ENCODE assay signal across 8 mouse cellular contexts in genomic region chr10:41518508-41518980, GRCm38 (mm10). TPM values are rescaled to one million over a fixed set of nuclear protein-coding genes. Genes with fewer than 3 reads are reported as not detected.
DNase-seq lines count a peak whose midpoint lies in the region; ATAC-seq lines count a peak whose summit lies in the region.

No protein-coding gene starts in this region.

- peak overlapping the region; percentile 93 for H3K9ac ChIP-seq in forebrain, embryonic 16.5 days (replicated peaks; ENCODE audit: low read depth, low read length)
- peak overlapping the region; percentile 87 for H3K9ac ChIP-seq in hindbrain, embryonic 14.5 days

- H3K4me3 ChIP-seq in forebrain, embryonic 16.5 days (replicated peaks; ENCODE audit: low read length): peak overlapping the region; percentile 94
- peak overlapping the region; percentile 94 for H3K4me3 ChIP-seq in hindbrain, embryonic 14.5 days (replicated peaks; ENCODE audit: low read length)

- H3K36me3 ChIP-seq in forebrain, embryonic 16.5 days (ENCODE audit: control insufficient read depth, insufficient read depth): no peaks in the 10 kb centered on the region
- peaks cover 5% of the 10 kb centered on the region; the same call in 1 of the 2 replicates for H3K36me3 ChIP-seq in hindbrain, embryonic 14.5 days (replicated peaks; ENCODE audit: control insufficient read depth, insufficient read depth)

- 0% methylated on average over 23 of the region's 23 CpGs for WGBS in forebrain, embryonic 16.5 days
- WGBS in hindbrain, embryonic 14.5 days: under 1% methylated on average over 23 of the region's 23 CpGs

- no peaks in the 10 kb centered on the region for H3K9me3 ChIP-seq in forebrain, embryonic 16.5 days (ENCODE audit: control insufficient read depth, low read length)
- no peaks in the 10 kb centered on the region for H3K9me3 ChIP-seq in hindbrain, embryonic 14.5 days (ENCODE audit: control insufficient read depth, low read length)

- peak overlapping the region; percentile 94 for H3K4me2 ChIP-seq in forebrain, embryonic 16.5 days (ENCODE audit: low read length)
- H3K4me2 ChIP-seq in hindbrain, embryonic 14.5 days (replicated peaks): peak overlapping the region; percentile 81

- peaks cover 18% of the 10 kb centered on the region for H3K4me1 ChIP-seq in forebrain, embryonic 16.5 days (replicated peaks; ENCODE audit: control insufficient read depth, insufficient read depth, low read length)
- H3K4me1 ChIP-seq in hindbrain, embryonic 14.5 days (replicated peaks; ENCODE audit: control insufficient read depth, insufficient read depth, low read length): peaks cover 19% of the 10 kb centered on the region

- DNase-seq in NIH3T3 (ENCODE audit: low read depth): peak; percentile 88
- DNase-seq in cerebellum, adult 11 months: peak; percentile 66
- DNase-seq in hindbrain, embryonic 14.5 days (ENCODE audit: low spot score): peak; percentile 70
- DNase-seq in layer of hippocampus, postnatal 14 days (ENCODE audit: low spot score in 2 of 2): peak; percentile 74 to 76
- DNase-seq in lung, postnatal 14 days: peak; percentile 69
- peak; percentile 62 for DNase-seq in retina, adult 2 months (ENCODE audit: low read depth, low spot score)
- DNase-seq in urinary bladder, postnatal 25 days (ENCODE audit: low spot score): peak; percentile 50

- H3K27ac ChIP-seq in forebrain, embryonic 16.5 days (ENCODE audit: low read length): peak overlapping the region; percentile 97
- peak overlapping the region; percentile 98 for H3K27ac ChIP-seq in hindbrain, embryonic 14.5 days

- H3K27me3 ChIP-seq in forebrain, embryonic 16.5 days (replicated peaks; ENCODE audit: control insufficient read depth, insufficient read depth, low read length): no peaks in the 10 kb centered on the region
- no peaks in the 10 kb centered on the region for H3K27me3 ChIP-seq in hindbrain, embryonic 14.5 days (ENCODE audit: control insufficient read depth, insufficient read depth, low read length)

- peak; percentile 52 for ATAC-seq in forebrain, embryonic 16.5 days
- ATAC-seq in hindbrain, embryonic 14.5 days (ENCODE audit: low FRiP score): peak; percentile 48

RNA-seq across cellular contexts. Expression of gene Cd164, which starts 0.7 kb away (rescaled TPM):
- 61.8 and 81.7 TPM in 2 replicates for polyA plus RNA-seq in forebrain, embryonic 16.5 days (2015; fragmentation: Nextera tagmentation; extraction: Ambion mirVana)
- polyA plus RNA-seq in hindbrain, embryonic 14.5 days (2014; fragmentation: Nextera tagmentation; extraction: Ambion mirVana): 68.4 and 75.7 TPM in 2 replicates
- 10 to 100 TPM; 55.3 to 60.9 TPM for total RNA-seq in layer of hippocampus, postnatal 14 days (2021)

RNA-seq across cellular contexts. Expression of gene Ppil6, which starts 28.3 kb away (rescaled TPM):
- polyA plus RNA-seq in forebrain, embryonic 16.5 days (2015; fragmentation: Nextera tagmentation; extraction: Ambion mirVana): 1.7 and 2.1 TPM in 2 replicates
- 2.3 and 6.1 TPM in 2 replicates for polyA plus RNA-seq in hindbrain, embryonic 14.5 days (2014; fragmentation: Nextera tagmentation; extraction: Ambion mirVana)
- 1 to 10 TPM; 7.3 to 7.4 TPM for total RNA-seq in layer of hippocampus, postnatal 14 days (2021)

RNA-seq across cellular contexts. Expression of gene Smpd2, which starts 28.4 kb away (rescaled TPM):
- 38.0 and 43.0 TPM in 2 replicates for polyA plus RNA-seq in forebrain, embryonic 16.5 days (2015; fragmentation: Nextera tagmentation; extraction: Ambion mirVana)
- 36.3 and 37.9 TPM in 2 replicates for polyA plus RNA-seq in hindbrain, embryonic 14.5 days (2014; fragmentation: Nextera tagmentation; extraction: Ambion mirVana)
- 10 to 100 TPM; 21.1 to 23.3 TPM for total RNA-seq in layer of hippocampus, postnatal 14 days (2021)

RNA-seq across cellular contexts. Expression of gene Mical1, which starts 42.4 kb away (rescaled TPM):
- polyA plus RNA-seq in forebrain, embryonic 16.5 days (2015; fragmentation: Nextera tagmentation; extraction: Ambion mirVana): 44.8 and 45.1 TPM in 2 replicates
- 20.6 and 22.8 TPM in 2 replicates for polyA plus RNA-seq in hindbrain, embryonic 14.5 days (2014; fragmentation: Nextera tagmentation; extraction: Ambion mirVana)
- total RNA-seq in layer of hippocampus, postnatal 14 days (2021): 10 to 100 TPM; 24.5 to 31.3 TPM

Comparison
In these comparisons a context has a peak if more than half of its experiments do, and no peak if none do; other contexts are left out.
1. Peak in every context shown above with its lines: DNase-seq, ATAC-seq, H3K4me3 ChIP-seq and H3K27ac ChIP-seq.